Mouse (Mus musculus): Measurements from ENCODE around the gene Zpr1. TPM values are rescaled to one million over a fixed set of nuclear protein-coding genes. Genes with fewer than 3 reads are reported as not detected.
"Not testable (repeated sequence)": the region's sequence is repeated elsewhere in the genome, so short reads cannot be mapped to it uniquely, and the experiment has no call there.

The Zpr1 gene
- polyA plus RNA-seq, 1 experiment from 2014 or later: 60.3 TPM

- no peak for DNase-seq (ENCODE audit: low spot score)
- H3K9me3 ChIP-seq (ENCODE audit: control insufficient read depth, low read length): 0 out of 2 replicates have a peak, but pooled peaks cover 3% of the 10 kb centered on the region
- H3K4me3 ChIP-seq (ENCODE audit: low read depth, low read length): no peak overlapping the region
- 21% methylated on average over 5 of the region's 5 CpGs for WGBS
- no peak overlapping the region for H3K9ac ChIP-seq (ENCODE audit: low read length)
- peak; percentile 31; the same call in 1 of the 2 replicates for ATAC-seq (ENCODE audit: insufficient read depth, low FRiP score, low TSS enrichment)
- H3K36me3 ChIP-seq (ENCODE audit: control insufficient read depth, insufficient read depth, low read length): no peaks in the 10 kb centered on the region
- peaks cover 16% of the 10 kb centered on the region for H3K4me1 ChIP-seq (ENCODE audit: control insufficient read depth, insufficient read depth, low read length)
- H3K27ac ChIP-seq (ENCODE audit: low read depth, low read length): no peak overlapping the region
- H3K4me2 ChIP-seq (ENCODE audit: low read depth): no peak overlapping the region
- H3K27me3 ChIP-seq (ENCODE audit: control insufficient read depth, insufficient read depth, low read length): no peaks in the 10 kb centered on the region
These were observed 43.5 kb downstream of the Zpr1 start for GRCm38 (mm10) chr9:46316388-46316787.

GRCm38 (mm10) chr9:46316909-46317308, 44.0 kb downstream of the Zpr1 start:
- Histone ChIP-seq H3K9ac (ENCODE audit: low read length) (no peak overlapping the region), H3K27ac (ENCODE audit: low read depth, low read length) (no peak overlapping the region), H3K4me3 (ENCODE audit: low read depth, low read length) (no peak overlapping the region), H3K4me2 (ENCODE audit: low read depth) (no peak overlapping the region), H3K9me3 (ENCODE audit: control insufficient read depth, low read length) (0 out of 2 replicates have a peak, but pooled peaks cover 3% of the 10 kb centered on the region), H3K27me3 (ENCODE audit: control insufficient read depth, insufficient read depth, low read length) (no peaks in the 10 kb centered on the region), H3K36me3 (ENCODE audit: control insufficient read depth, insufficient read depth, low read length) (no peaks in the 10 kb centered on the region), H3K4me1 (ENCODE audit: control insufficient read depth, insufficient read depth, low read length) (peaks cover 16% of the 10 kb centered on the region)
- ATAC-seq (ENCODE audit: insufficient read depth, low FRiP score, low TSS enrichment): no peak
- no peak for DNase-seq (ENCODE audit: low spot score)
- WGBS: 58% methylated on average over 8 of the region's 8 CpGs

- Histone ChIP-seq H3K27ac (ENCODE audit: low read depth, low read length) (no peak overlapping the region), H3K4me2 (ENCODE audit: low read depth) (no peak overlapping the region), H3K9me3 (ENCODE audit: control insufficient read depth, low read length) (0 out of 2 replicates have a peak, but pooled peaks cover 3% of the 10 kb centered on the region), H3K4me3 (ENCODE audit: low read depth, low read length) (no peak overlapping the region), H3K4me1 (ENCODE audit: control insufficient read depth, insufficient read depth, low read length) (peaks cover 13% of the 10 kb centered on the region), H3K27me3 (ENCODE audit: control insufficient read depth, insufficient read depth, low read length) (no peaks in the 10 kb centered on the region), H3K36me3 (ENCODE audit: control insufficient read depth, insufficient read depth, low read length) (no peaks in the 10 kb centered on the region), H3K9ac (ENCODE audit: low read length) (no peak overlapping the region)
- WGBS: 93% methylated on average over 3 of the region's 3 CpGs
- DNase-seq (ENCODE audit: low spot score) (no peak), ATAC-seq (ENCODE audit: insufficient read depth, low FRiP score, low TSS enrichment) (no peak)
These were observed 45.1 kb downstream of the Zpr1 start for GRCm38 (mm10) chr9:46317957-46318356.

- H3K27ac ChIP-seq (ENCODE audit: low read depth, low read length); DNase-seq (ENCODE audit: low spot score); H3K9ac ChIP-seq (ENCODE audit: low read length); H3K4me3 ChIP-seq (ENCODE audit: low read depth, low read length); H3K4me2 ChIP-seq (ENCODE audit: low read depth); H3K9me3 ChIP-seq (ENCODE audit: control insufficient read depth, low read length); H3K36me3 ChIP-seq (ENCODE audit: control insufficient read depth, insufficient read depth, low read length); ATAC-seq (ENCODE audit: insufficient read depth, low FRiP score, low TSS enrichment); H3K27me3 ChIP-seq (ENCODE audit: control insufficient read depth, insufficient read depth, low read length): not testable (repeated sequence)
- WGBS: 76% methylated on average over 6 of the region's 6 CpGs
- H3K4me1 ChIP-seq (ENCODE audit: control insufficient read depth, insufficient read depth, low read length): peaks cover 12% of the 10 kb centered on the region
These were observed 47.0 kb downstream of the Zpr1 start, which contains the start of gene 4931429L15Rik for GRCm38 (mm10) chr9:46319886-46320285. TSS of gene 4931429L15Rik (minus strand) at chr9:46319986.

GRCm38 (mm10) chr9:46320461-46320860, 47.6 kb downstream of the Zpr1 start:
- Histone ChIP-seq H3K9ac (ENCODE audit: low read length) (no peak overlapping the region), H3K36me3 (ENCODE audit: control insufficient read depth, insufficient read depth, low read length) (no peaks in the 10 kb centered on the region), H3K9me3 (ENCODE audit: control insufficient read depth, low read length) (0 out of 2 replicates have a peak, but pooled peaks cover 3% of the 10 kb centered on the region), H3K4me3 (ENCODE audit: low read depth, low read length) (no peak overlapping the region), H3K27me3 (ENCODE audit: control insufficient read depth, insufficient read depth, low read length) (no peaks in the 10 kb centered on the region), H3K4me1 (ENCODE audit: control insufficient read depth, insufficient read depth, low read length) (peaks cover 12% of the 10 kb centered on the region), H3K4me2 (ENCODE audit: low read depth) (no peak overlapping the region), H3K27ac (ENCODE audit: low read depth, low read length) (no peak overlapping the region)
- DNase-seq (ENCODE audit: low spot score): no peak
- no peak for ATAC-seq (ENCODE audit: insufficient read depth, low FRiP score, low TSS enrichment)
- 94% methylated on average over 2 of the region's 2 CpGs for WGBS

GRCm38 (mm10) chr9:46326694-46327405, 54.0 kb downstream of the Zpr1 start:
- H3K27ac ChIP-seq (ENCODE audit: low read depth, low read length): no peak overlapping the region
- DNase-seq (ENCODE audit: low spot score) (no peak), ATAC-seq (ENCODE audit: insufficient read depth, low FRiP score, low TSS enrichment) (no peak)
- no peaks in the 10 kb centered on the region for H3K27me3 ChIP-seq (ENCODE audit: control insufficient read depth, insufficient read depth, low read length)
- H3K4me1 ChIP-seq (ENCODE audit: control insufficient read depth, insufficient read depth, low read length): peaks cover 9% of the 10 kb centered on the region
- no peaks in the 10 kb centered on the region for H3K36me3 ChIP-seq (ENCODE audit: control insufficient read depth, insufficient read depth, low read length)
- 94% methylated on average over 11 of the region's 11 CpGs for WGBS
- no peaks in the 10 kb centered on the region for H3K9me3 ChIP-seq (ENCODE audit: control insufficient read depth, low read length)
- no peak overlapping the region for H3K9ac ChIP-seq (ENCODE audit: low read length)
- H3K4me2 ChIP-seq (ENCODE audit: low read depth): no peak overlapping the region
- H3K4me3 ChIP-seq (ENCODE audit: low read depth, low read length): no peak overlapping the region

- H3K4me2 ChIP-seq (ENCODE audit: low read depth): peak overlapping the region; percentile 43; the same call in 1 of the 2 replicates
- peaks cover 9% of the 10 kb centered on the region for H3K4me1 ChIP-seq (ENCODE audit: control insufficient read depth, insufficient read depth, low read length)
- H3K27me3 ChIP-seq (ENCODE audit: control insufficient read depth, insufficient read depth, low read length): no peaks in the 10 kb centered on the region
- H3K4me3 ChIP-seq (ENCODE audit: low read depth, low read length): no peak overlapping the region
- H3K9me3 ChIP-seq (ENCODE audit: control insufficient read depth, low read length): no peaks in the 10 kb centered on the region
- H3K9ac ChIP-seq (ENCODE audit: low read length): peak overlapping the region; percentile 55
- H3K36me3 ChIP-seq (ENCODE audit: control insufficient read depth, insufficient read depth, low read length): no peaks in the 10 kb centered on the region
- DNase-seq (ENCODE audit: low spot score): peak; percentile 52
- WGBS: 54% methylated on average over 25 of the region's 25 CpGs
- peak; percentile 29; the same call in 1 of the 2 replicates for ATAC-seq (ENCODE audit: insufficient read depth, low FRiP score, low TSS enrichment)
- H3K27ac ChIP-seq (ENCODE audit: low read depth, low read length): peak overlapping the region; percentile 93
These were observed 55.1 kb downstream of the Zpr1 start for GRCm38 (mm10) chr9:46327706-46328571.

- Histone ChIP-seq H3K4me3 (ENCODE audit: low read depth, low read length) (0 out of 2 replicates have a peak overlapping the region, but pooled peaks have one; percentile 7), H3K36me3 (ENCODE audit: control insufficient read depth, insufficient read depth, low read length) (no peaks in the 10 kb centered on the region), H3K9me3 (ENCODE audit: control insufficient read depth, low read length) (no peaks in the 10 kb centered on the region), H3K27me3 (ENCODE audit: control insufficient read depth, insufficient read depth, low read length) (no peaks in the 10 kb centered on the region), H3K4me1 (ENCODE audit: control insufficient read depth, insufficient read depth, low read length) (peaks cover 9% of the 10 kb centered on the region), H3K9ac (ENCODE audit: low read length) (peak overlapping the region; percentile 55), H3K4me2 (ENCODE audit: low read depth) (peak overlapping the region; percentile 43), H3K27ac (ENCODE audit: low read depth, low read length) (peak overlapping the region; percentile 93)
- DNase-seq (ENCODE audit: low spot score): peak; percentile 89
- peak; percentile 64 for ATAC-seq (ENCODE audit: insufficient read depth, low FRiP score, low TSS enrichment)
- WGBS: 1% methylated on average over 30 of the region's 30 CpGs
These were observed 55.8 kb downstream of the Zpr1 start for GRCm38 (mm10) chr9:46328572-46329249.
